Mouse (Mus musculus): ENCODE measurements around the gene Slco2b1.

DNA sequence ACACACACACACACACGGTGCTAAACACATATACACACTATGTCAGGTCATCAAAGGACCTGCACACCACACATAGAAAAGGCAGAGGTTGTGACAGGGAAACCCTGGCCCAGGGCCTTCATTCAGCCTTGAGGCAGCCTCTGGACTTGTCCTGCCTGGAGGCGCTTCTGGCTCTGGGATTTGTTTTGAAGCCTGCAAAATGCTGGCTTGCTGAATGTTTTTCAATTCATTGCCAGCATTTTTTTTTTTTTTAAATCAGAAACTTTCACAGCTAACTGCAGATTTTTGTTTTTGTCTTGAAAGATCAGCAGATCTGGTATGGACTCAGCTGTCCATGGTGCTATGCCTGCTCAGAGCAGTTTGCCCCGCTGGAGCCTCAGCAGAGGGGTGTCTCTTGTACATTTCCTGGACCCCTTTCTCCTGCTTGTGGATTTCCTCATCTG is 11.4 kb downstream of the Slco2b1 start:
- TF ChIP-seq CTCF (IDR thresholded peaks at IDR 0.05; ENCODE audit: extremely low read depth, insufficient read length, insufficient replicate concordance, low read depth, low read length), result no peak
- no peak for TF ChIP-seq POLR2A (IDR thresholded peaks at IDR 0.05; ENCODE audit: low read depth, low read length)
